Mouse (Mus musculus) right cerebral cortex, adult 18-20 months (tissue): ENCODE results near the gene Prpf19.

Experiments used
- DNase-seq: peaks from one replicate; pipeline ENCODE4 v3.0.0; 2022; ENCODE audit warnings: mixed read lengths

Gene Prpf19

GRCm38 (mm10) chr19:10895016-10895528 lies at the start of gene Prpf19:
Gene Prpf19 (plus strand): TSS chr19:10895231.
- DNase-seq = peak; percentile 99

GRCm38 (mm10) chr19:10845454-10845853 lies 49.6 kb upstream of the Prpf19 start:
- no peak for DNase-seq

- no peak for DNase-seq
These were observed 48.9 kb upstream of the Prpf19 start for GRCm38 (mm10) chr19:10846150-10846549.

- no peak for DNase-seq
These were observed 47.5 kb upstream of the Prpf19 start for GRCm38 (mm10) chr19:10847311-10848087.

GRCm38 (mm10) chr19:10855422-10855821 lies 39.6 kb upstream of the Prpf19 start:
- no peak for DNase-seq

- DNase-seq = no peak
These were observed 38.5 kb upstream of the Prpf19 start for GRCm38 (mm10) chr19:10856520-10856919.

- DNase-seq = no peak
These were observed 34.9 kb upstream of the Prpf19 start for GRCm38 (mm10) chr19:10860072-10860497.

GRCm38 (mm10) chr19:10866351-10866750 lies 28.7 kb upstream of the Prpf19 start:
- no peak for DNase-seq

GRCm38 (mm10) chr19:10867946-10868622 lies 26.9 kb upstream of the Prpf19 start:
- peak; percentile 48 for DNase-seq

GRCm38 (mm10) chr19:10868623-10869141 lies 26.3 kb upstream of the Prpf19 start:
- peak; percentile 45 for DNase-seq

GRCm38 (mm10) chr19:10869241-10869885 lies 25.7 kb upstream of the Prpf19 start:
- DNase-seq = peak; percentile 93

- DNase-seq = no peak
These were observed 25.0 kb upstream of the Prpf19 start, which contains the start of gene Tmem132a for GRCm38 (mm10) chr19:10869886-10870527. Gene Tmem132a (minus strand): TSS chr19:10869940.

- no peak for DNase-seq
These were observed 24.4 kb upstream of the Prpf19 start for GRCm38 (mm10) chr19:10870676-10871075.

GRCm38 (mm10) chr19:10871328-10871961 lies 23.6 kb upstream of the Prpf19 start:
- DNase-seq = no peak

- DNase-seq = peak; percentile 46
These were observed 16.7 kb upstream of the Prpf19 start for GRCm38 (mm10) chr19:10878201-10878837.

GRCm38 (mm10) chr19:10880085-10880974 lies 14.7 kb upstream of the Prpf19 start:
- DNase-seq = no peak

GRCm38 (mm10) chr19:10880975-10881425 lies 14.0 kb upstream of the Prpf19 start:
- no peak for DNase-seq

- peak; percentile 95 for DNase-seq
These were observed 13.4 kb upstream of the Prpf19 start, which contains the start of gene Tmem109 for GRCm38 (mm10) chr19:10881426-10882154. Gene Tmem109 (minus strand): TSS chr19:10882001.

- DNase-seq = no peak
These were observed 2.8 kb upstream of the Prpf19 start for GRCm38 (mm10) chr19:10892201-10892600.
